Mouse (Mus musculus) lung, postnatal 25 days (tissue): ENCODE data around the gene Vmn1r171.
"Not testable (repeated sequence)": the region's sequence is repeated elsewhere in the genome, so short reads cannot be mapped to it uniquely, and the experiment has no call there.

ENCODE experiments used
- DNase-seq: peaks from one replicate; pipeline ENCODE4 v3.0.0; 2022; ENCODE audit warnings: low spot score

The Vmn1r171 gene

DNA sequence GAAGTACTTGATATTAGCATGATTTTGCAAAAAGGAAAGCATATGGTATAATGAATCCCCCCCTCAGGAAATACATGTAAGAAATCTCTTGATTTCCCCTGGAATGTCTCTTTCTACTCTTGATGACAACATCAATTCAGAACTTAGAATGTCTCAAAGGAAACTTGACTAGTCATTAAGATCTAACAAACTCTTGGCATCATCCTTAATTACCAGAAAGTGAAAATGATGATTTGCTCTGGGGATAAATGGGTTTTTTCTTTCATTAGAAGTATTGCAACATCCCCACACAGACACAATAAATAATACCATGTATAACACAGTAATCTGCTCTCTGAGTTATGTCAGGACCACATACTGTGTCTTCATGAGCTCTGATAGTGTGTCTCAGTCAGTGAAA lies at the start of gene Vmn1r171:
TSS of gene Vmn1r171 (plus strand) at position 301 of the 400 bp plus-strand sequence.
- DNase-seq, result no peak

DNA sequence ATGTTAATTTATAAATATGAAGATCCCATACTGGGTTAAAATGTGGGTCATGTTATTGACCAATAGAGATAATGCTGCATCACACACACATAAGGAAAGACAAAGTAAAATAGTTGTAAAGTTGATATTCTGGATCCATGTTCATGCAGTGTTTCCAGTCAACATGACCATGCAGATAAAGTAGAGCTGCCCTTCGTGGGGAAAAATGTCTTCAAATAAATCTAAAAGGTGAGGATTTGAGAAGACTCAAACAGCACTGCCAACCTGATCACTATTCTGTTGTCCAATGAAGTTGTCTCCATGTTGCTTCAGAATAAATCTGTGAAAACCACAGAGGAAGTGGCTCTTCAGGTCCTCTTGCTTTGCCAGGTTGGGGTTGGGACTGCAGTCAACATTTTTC lies 24.6 kb upstream of the Vmn1r171 start, which contains the start of gene Vmn1r170:
TSS of gene Vmn1r170 (plus strand) at position 301 of the 400 bp plus-strand sequence.
- not testable (repeated sequence) for DNase-seq

DNA sequence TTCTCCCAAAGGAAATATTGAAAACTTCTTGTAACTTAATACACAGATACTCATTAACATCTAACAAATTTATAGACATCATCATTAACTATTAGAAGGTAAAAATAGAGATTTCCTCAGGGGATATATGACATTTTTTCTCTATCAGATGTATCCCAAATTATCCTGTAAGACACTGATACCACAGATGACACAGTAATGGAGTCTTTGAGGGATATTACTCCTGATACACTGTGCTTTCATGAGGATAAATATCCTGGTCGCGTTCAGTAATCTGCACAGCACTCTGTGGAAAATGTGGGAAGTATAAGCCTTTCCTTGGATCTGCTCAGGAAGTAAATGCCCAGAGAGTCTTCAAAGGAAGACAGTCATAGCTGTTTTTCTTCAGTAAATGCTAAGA lies 27.5 kb downstream of the Vmn1r171 start, which contains the start of gene Vmn1r172:
TSS of gene Vmn1r172 (plus strand) at position 301 of the 400 bp plus-strand sequence.
- DNase-seq, result no peak
